Mouse (Mus musculus) testis, adult 2 months (tissue): ENCODE data around the gene Prr5l.

Experiments
- CTCF ChIP-seq: fragments of 200-500 bp; IDR thresholded peaks from 2 replicates; pipeline ENCODE4 v1.5.1; 2012; ENCODE audit warnings: low read depth, mild to moderate bottlenecking, inconsistent platforms, low read length, moderate library complexity; ENCODE audit not compliant: control insufficient read depth, insufficient read depth, insufficient replicate concordance
- POLR2A ChIP-seq: fragments of 200-500 bp; IDR thresholded peaks from 2 replicates; pipeline ENCODE4 v1.6.1; 2012; ENCODE audit warnings: low read depth, mild to moderate bottlenecking, inconsistent platforms, low read length, moderate library complexity; ENCODE audit not compliant: control insufficient read depth

DNA sequence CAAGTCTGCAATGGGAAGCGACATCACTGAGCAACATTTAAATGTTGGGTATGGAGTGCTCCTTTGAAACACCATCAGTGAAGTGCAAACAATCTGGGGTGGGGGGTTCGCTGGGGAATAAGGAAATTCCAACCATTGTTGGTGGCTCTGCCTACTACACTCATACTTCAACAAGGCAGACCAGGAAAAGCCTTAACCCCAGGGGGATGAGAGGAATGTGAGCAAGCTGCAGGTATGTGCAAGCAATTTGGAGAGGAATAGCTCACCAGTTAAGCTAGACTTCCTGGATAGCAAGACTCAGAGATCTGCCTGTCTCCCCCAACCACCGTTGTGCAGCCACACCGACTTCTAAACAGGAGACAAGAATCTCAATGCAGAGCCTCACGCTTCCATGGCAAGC is 142.9 kb downstream of the Prr5l start:
- TF ChIP-seq CTCF, result no peak
- no peak for TF ChIP-seq POLR2A
